Mouse (Mus musculus): ENCODE data around the gene Fsd1. TPM values are rescaled to one million over a fixed set of nuclear protein-coding genes. Genes with fewer than 3 reads are reported as not detected.

The Fsd1 gene
- polyA plus RNA-seq, 1 experiment from 2014 or later = 9.9 TPM

GRCm38 (mm10) chr17:55952447-55953027 is 33.8 kb upstream of the Fsd1 start, which contains the start of gene Ebi3:
Gene Ebi3, plus strand, starts transcription at chr17:55952640.
- H3K4me2 ChIP-seq (ENCODE audit: low read depth, low read length) = no peak within 1 kb of the TSS
- H3K4me1 ChIP-seq (ENCODE audit: control insufficient read depth, insufficient read depth, low read length) = peaks cover 4% of the 10 kb centered on the region; the same call in 1 of the 2 replicates
- H3K27me3 ChIP-seq (ENCODE audit: control insufficient read depth, insufficient read depth, low read length) = no peaks in the 10 kb centered on the region; the same call in 1 of the 2 replicates
- no peaks in the 10 kb centered on the region for H3K36me3 ChIP-seq (ENCODE audit: control insufficient read depth, insufficient read depth, low read length)
- H3K4me3 ChIP-seq (replicated peaks; ENCODE audit: low read length) = no peak within 1 kb of the TSS
- ATAC-seq (ENCODE audit: insufficient read depth, low FRiP score) = no peak
- WGBS = 65% methylated on average over 6 of the region's 6 CpGs
- peak within 1 kb of the TSS; percentile 33; the same call in 1 of the 2 replicates for H3K9ac ChIP-seq (ENCODE audit: low read length)
- no peaks in the 10 kb centered on the region for H3K9me3 ChIP-seq (replicated peaks; ENCODE audit: control insufficient read depth, low read length)
- no peak within 1 kb of the TSS for H3K27ac ChIP-seq (ENCODE audit: low read length)

GRCm38 (mm10) chr17:55953751-55954150 is 32.6 kb upstream of the Fsd1 start:
- Histone ChIP-seq H3K4me3 (replicated peaks; ENCODE audit: low read length) (no peak overlapping the region), H3K27ac (ENCODE audit: low read length) (no peak overlapping the region), H3K9ac (ENCODE audit: low read length) (no peak overlapping the region), H3K4me2 (ENCODE audit: low read depth, low read length) (no peak overlapping the region), H3K4me1 (ENCODE audit: control insufficient read depth, insufficient read depth, low read length) (peaks cover 9% of the 10 kb centered on the region), H3K27me3 (ENCODE audit: control insufficient read depth, insufficient read depth, low read length) (no peaks in the 10 kb centered on the region; the same call in 1 of the 2 replicates), H3K9me3 (replicated peaks; ENCODE audit: control insufficient read depth, low read length) (no peaks in the 10 kb centered on the region), H3K36me3 (ENCODE audit: control insufficient read depth, insufficient read depth, low read length) (no peaks in the 10 kb centered on the region)
- 74% methylated on average over 6 of the region's 6 CpGs for WGBS
- ATAC-seq (ENCODE audit: insufficient read depth, low FRiP score) = no peak

GRCm38 (mm10) chr17:55954229-55954628 is 32.1 kb upstream of the Fsd1 start:
- H3K9me3 ChIP-seq (replicated peaks; ENCODE audit: control insufficient read depth, low read length) = no peaks in the 10 kb centered on the region
- H3K4me3 ChIP-seq (replicated peaks; ENCODE audit: low read length) = no peak overlapping the region
- 33% methylated on average over 16 of the region's 16 CpGs for WGBS
- no peaks in the 10 kb centered on the region for H3K36me3 ChIP-seq (ENCODE audit: control insufficient read depth, insufficient read depth, low read length)
- no peak overlapping the region for H3K9ac ChIP-seq (ENCODE audit: low read length)
- ATAC-seq (ENCODE audit: insufficient read depth, low FRiP score) = no peak
- no peaks in the 10 kb centered on the region; the same call in 1 of the 2 replicates for H3K27me3 ChIP-seq (ENCODE audit: control insufficient read depth, insufficient read depth, low read length)
- peaks cover 9% of the 10 kb centered on the region for H3K4me1 ChIP-seq (ENCODE audit: control insufficient read depth, insufficient read depth, low read length)
- no peak overlapping the region for H3K27ac ChIP-seq (ENCODE audit: low read length)
- H3K4me2 ChIP-seq (ENCODE audit: low read depth, low read length) = no peak overlapping the region

GRCm38 (mm10) chr17:55956129-55956528 is 30.2 kb upstream of the Fsd1 start:
- Histone ChIP-seq H3K4me2 (ENCODE audit: low read depth, low read length) (peak overlapping the region; percentile 72), H3K4me1 (ENCODE audit: control insufficient read depth, insufficient read depth, low read length) (peaks cover 15% of the 10 kb centered on the region), H3K36me3 (ENCODE audit: control insufficient read depth, insufficient read depth, low read length) (no peaks in the 10 kb centered on the region), H3K9ac (ENCODE audit: low read length) (peak overlapping the region; percentile 68), H3K9me3 (replicated peaks; ENCODE audit: control insufficient read depth, low read length) (no peaks in the 10 kb centered on the region), H3K27ac (ENCODE audit: low read length) (no peak overlapping the region), H3K27me3 (ENCODE audit: control insufficient read depth, insufficient read depth, low read length) (no peaks in the 10 kb centered on the region; the same call in 1 of the 2 replicates), H3K4me3 (replicated peaks; ENCODE audit: low read length) (peak overlapping the region; percentile 52)
- WGBS = under 1% methylated on average over 25 of the region's 26 CpGs
- ATAC-seq (ENCODE audit: insufficient read depth, low FRiP score) = peak; percentile 30; the same call in 1 of the 2 replicates

GRCm38 (mm10) chr17:55956591-55956990 is 29.7 kb upstream of the Fsd1 start:
- H3K27ac ChIP-seq (ENCODE audit: low read length) = no peak overlapping the region
- no peaks in the 10 kb centered on the region for H3K36me3 ChIP-seq (ENCODE audit: control insufficient read depth, insufficient read depth, low read length)
- H3K4me1 ChIP-seq (ENCODE audit: control insufficient read depth, insufficient read depth, low read length) = peaks cover 15% of the 10 kb centered on the region
- no peak for ATAC-seq (ENCODE audit: insufficient read depth, low FRiP score)
- H3K4me2 ChIP-seq (ENCODE audit: low read depth, low read length) = peak overlapping the region; percentile 72
- H3K9ac ChIP-seq (ENCODE audit: low read length) = peak overlapping the region; percentile 68; the same call in 1 of the 2 replicates
- no peaks in the 10 kb centered on the region; the same call in 1 of the 2 replicates for H3K27me3 ChIP-seq (ENCODE audit: control insufficient read depth, insufficient read depth, low read length)
- WGBS = 26% methylated on average over 6 of the region's 6 CpGs
- peak overlapping the region; percentile 52 for H3K4me3 ChIP-seq (replicated peaks; ENCODE audit: low read length)
- H3K9me3 ChIP-seq (replicated peaks; ENCODE audit: control insufficient read depth, low read length) = no peaks in the 10 kb centered on the region

- H3K36me3 ChIP-seq (ENCODE audit: control insufficient read depth, insufficient read depth, low read length) = peaks cover 3% of the 10 kb centered on the region; the same call in 1 of the 2 replicates
- WGBS = 14% methylated on average over 9 of the region's 9 CpGs
- peaks cover 15% of the 10 kb centered on the region for H3K4me1 ChIP-seq (ENCODE audit: control insufficient read depth, insufficient read depth, low read length)
- H3K27me3 ChIP-seq (ENCODE audit: control insufficient read depth, insufficient read depth, low read length) = no peaks in the 10 kb centered on the region; the same call in 1 of the 2 replicates
- H3K4me3 ChIP-seq (replicated peaks; ENCODE audit: low read length) = no peak overlapping the region
- no peak overlapping the region for H3K4me2 ChIP-seq (ENCODE audit: low read depth, low read length)
- peak overlapping the region; percentile 16; the same call in 1 of the 2 replicates for H3K9ac ChIP-seq (ENCODE audit: low read length)
- H3K27ac ChIP-seq (ENCODE audit: low read length) = no peak overlapping the region
- H3K9me3 ChIP-seq (replicated peaks; ENCODE audit: control insufficient read depth, low read length) = no peaks in the 10 kb centered on the region
- no peak for ATAC-seq (ENCODE audit: insufficient read depth, low FRiP score)
Measured at GRCm38 (mm10) chr17:55957168-55957567, 29.1 kb upstream of the Fsd1 start.

- WGBS = 85% methylated on average over 13 of the region's 13 CpGs
- Histone ChIP-seq H3K9ac (ENCODE audit: low read length) (peak overlapping the region; percentile 78), H3K36me3 (ENCODE audit: control insufficient read depth, insufficient read depth, low read length) (peaks cover 5% of the 10 kb centered on the region), H3K4me3 (replicated peaks; ENCODE audit: low read length) (peak overlapping the region; percentile 70), H3K4me2 (ENCODE audit: low read depth, low read length) (peak overlapping the region; percentile 90), H3K4me1 (ENCODE audit: control insufficient read depth, insufficient read depth, low read length) (peaks cover 16% of the 10 kb centered on the region), H3K27me3 (ENCODE audit: control insufficient read depth, insufficient read depth, low read length) (no peaks in the 10 kb centered on the region; the same call in 1 of the 2 replicates), H3K9me3 (replicated peaks; ENCODE audit: control insufficient read depth, low read length) (no peaks in the 10 kb centered on the region), H3K27ac (ENCODE audit: low read length) (peak overlapping the region; percentile 98)
- no peak for ATAC-seq (ENCODE audit: insufficient read depth, low FRiP score)
Measured at GRCm38 (mm10) chr17:55957726-55958583, 28.4 kb upstream of the Fsd1 start.

GRCm38 (mm10) chr17:55958584-55958886 is 27.8 kb upstream of the Fsd1 start:
- peaks cover 21% of the 10 kb centered on the region for H3K4me1 ChIP-seq (ENCODE audit: control insufficient read depth, insufficient read depth, low read length)
- H3K36me3 ChIP-seq (ENCODE audit: control insufficient read depth, insufficient read depth, low read length) = peaks cover 5% of the 10 kb centered on the region
- H3K27me3 ChIP-seq (ENCODE audit: control insufficient read depth, insufficient read depth, low read length) = no peaks in the 10 kb centered on the region; the same call in 1 of the 2 replicates
- 27% methylated on average over 2 of the region's 2 CpGs for WGBS
- peak overlapping the region; percentile 98 for H3K27ac ChIP-seq (ENCODE audit: low read length)
- ATAC-seq (ENCODE audit: insufficient read depth, low FRiP score) = no peak
- H3K4me2 ChIP-seq (ENCODE audit: low read depth, low read length) = peak overlapping the region; percentile 90
- H3K9me3 ChIP-seq (replicated peaks; ENCODE audit: control insufficient read depth, low read length) = no peaks in the 10 kb centered on the region
- H3K9ac ChIP-seq (ENCODE audit: low read length) = peak overlapping the region; percentile 78
- peak overlapping the region; percentile 70 for H3K4me3 ChIP-seq (replicated peaks; ENCODE audit: low read length)
